Mouse (Mus musculus) stomach, postnatal 0 days (tissue): ENCODE measurements around the gene Nos2.

Source experiments
- CTCF ChIP-seq: IDR thresholded peaks from 2 replicates; pipeline ENCODE4 v1.5.1; 2016; ENCODE audit warnings: antibody characterized with exemption, low read depth, mild to moderate bottlenecking, moderate library complexity
- EP300 ChIP-seq: optimal IDR thresholded peaks from 2 replicates; pipeline ENCODE3; 2016; ENCODE audit warnings: antibody characterized with exemption

DNA sequence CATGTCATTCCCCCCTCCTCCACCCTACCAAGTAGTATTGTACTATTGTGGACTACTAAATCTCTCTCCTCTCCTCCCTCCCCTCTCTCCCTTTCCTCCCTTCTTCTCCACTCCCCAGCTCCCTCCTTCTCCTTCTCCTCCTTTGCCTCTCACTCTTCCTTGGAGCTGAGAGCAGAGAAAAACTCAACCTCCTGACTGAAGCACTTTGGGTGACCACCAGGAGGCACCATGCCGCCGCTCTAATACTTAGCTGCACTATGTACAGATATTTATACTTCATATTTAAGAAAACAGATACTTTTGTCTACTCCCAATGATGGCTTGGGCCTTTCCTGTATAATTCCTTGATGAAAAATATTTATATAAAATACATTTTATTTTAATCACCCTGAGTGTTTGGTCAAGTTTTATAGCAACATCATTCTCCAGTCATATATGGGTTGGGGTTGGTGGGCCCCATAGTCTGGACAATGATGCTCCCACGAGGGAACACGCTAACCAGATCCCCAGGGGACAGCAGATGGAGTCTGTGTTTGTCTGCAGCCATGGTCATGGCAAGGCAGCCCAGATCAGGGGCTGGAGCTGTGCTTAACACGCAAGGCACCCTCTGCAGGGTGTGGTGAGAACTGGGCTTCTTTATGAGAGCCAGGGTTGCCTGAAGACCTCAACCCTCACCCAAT, 39.4 kb downstream of the Nos2 start:
- TF ChIP-seq EP300 (no peak), CTCF (peak; percentile 77)
